Mouse (Mus musculus): ENCODE data around the gene Gdf11. TPM values are rescaled to one million over a fixed set of nuclear protein-coding genes. Genes with fewer than 3 reads are reported as not detected.

Gdf11 gene
- polyA plus RNA-seq, 1 experiment = 0.98 TPM

- no peak for DNase-seq (ENCODE audit: low read depth, low spot score)
These were observed 50.9 kb downstream of the Gdf11 start for GRCm38 (mm10) chr10:128840612-128841011.

- DNase-seq (ENCODE audit: low read depth, low spot score) = no peak
These were observed 52.1 kb downstream of the Gdf11 start for GRCm38 (mm10) chr10:128839434-128839833.

DNA sequence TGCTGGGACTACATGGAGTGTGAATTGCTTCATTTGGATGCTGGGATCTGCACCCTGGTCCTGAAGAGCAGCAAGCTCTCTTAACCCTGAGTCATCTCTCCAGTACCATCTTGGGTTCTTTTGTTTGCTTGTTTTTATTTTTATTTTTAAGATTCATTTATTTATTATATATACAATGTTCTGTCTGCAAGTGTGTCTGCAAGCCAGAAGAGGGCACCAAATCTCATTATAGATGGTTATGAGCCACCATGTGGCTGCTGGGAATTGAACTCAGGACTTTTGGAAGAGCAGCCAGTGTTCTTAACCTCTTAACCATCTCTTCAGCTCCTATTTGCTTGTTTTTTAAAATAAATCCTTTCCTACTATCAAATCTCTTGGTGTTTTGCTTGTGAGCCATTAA lies 54.1 kb downstream of the Gdf11 start:
- DNase-seq (ENCODE audit: low read depth, low spot score) = no peak

Other genes starting within 250 kb of the Gdf11 start
- gene Ikzf4, start 245.7 kb downstream of the Gdf11 start, polyA plus RNA-seq (2012; rRNA removed) = 0.69 and 1.1 TPM in 2 replicates
- gene Suox, start 217.6 kb downstream of the Gdf11 start, polyA plus RNA-seq (2012; rRNA removed) = 48.9 and 241 TPM in 2 replicates
- 45.2 and 53.9 TPM in 2 replicates for gene Rab5b, start 195.5 kb downstream of the Gdf11 start, polyA plus RNA-seq (2012; rRNA removed)
- gene Pmel, start 187.5 kb downstream of the Gdf11 start, polyA plus RNA-seq (2012; rRNA removed) = 2.6 and 2.8 TPM in 2 replicates
- 25.9 and 27.0 TPM in 2 replicates for gene Cdk2, start 186.7 kb downstream of the Gdf11 start, polyA plus RNA-seq (2012; rRNA removed)
- 88.1 and 115 TPM in 2 replicates for gene Dgka, start 146.9 kb downstream of the Gdf11 start, polyA plus RNA-seq (2012; rRNA removed)
- 26.2 and 26.5 TPM in 2 replicates for gene Pym1, start 143.8 kb downstream of the Gdf11 start, polyA plus RNA-seq (2012; rRNA removed)
- gene Mmp19, start 100.8 kb downstream of the Gdf11 start, polyA plus RNA-seq (2012; rRNA removed) = 2.9 and 3.1 TPM in 2 replicates
- gene Dnajc14, start 87.7 kb downstream of the Gdf11 start, polyA plus RNA-seq (2012; rRNA removed) = 17.7 and 18.7 TPM in 2 replicates
- 8.6 and 9.2 TPM in 2 replicates for gene Tmem198b, start 87.3 kb downstream of the Gdf11 start, polyA plus RNA-seq (2012; rRNA removed)
- 6.2 and 6.4 TPM in 2 replicates for gene Sarnp, start 74.4 kb downstream of the Gdf11 start, polyA plus RNA-seq (2012; rRNA removed)
- gene Ormdl2, start 70.1 kb downstream of the Gdf11 start, polyA plus RNA-seq (2012; rRNA removed) = 135 and 144 TPM in 2 replicates
- gene Cd63, start 9.3 kb upstream of the Gdf11 start, polyA plus RNA-seq (2012; rRNA removed) = 130 and 137 TPM in 2 replicates
- 19.0 and 19.3 TPM in 2 replicates for gene Rdh5, start 31.2 kb upstream of the Gdf11 start, polyA plus RNA-seq (2012; rRNA removed)
- gene Bloc1s1, start 32.3 kb upstream of the Gdf11 start, polyA plus RNA-seq (2012; rRNA removed) = 126 and 147 TPM in 2 replicates
- gene Itga7, start 42.1 kb upstream of the Gdf11 start, polyA plus RNA-seq (2012; rRNA removed) = 12.6 and 12.9 TPM in 2 replicates
- 34.5 and 82.9 TPM in 2 replicates for gene Mettl7b, start 69.3 kb upstream of the Gdf11 start, polyA plus RNA-seq (2012; rRNA removed)
- not detected in 2 replicates for gene Olfr9, start 97.7 kb upstream of the Gdf11 start, polyA plus RNA-seq (2012; rRNA removed)
- gene Olfr763, start 119.1 kb upstream of the Gdf11 start, polyA plus RNA-seq (2012; rRNA removed) = not detected in 2 replicates
- gene Olfr764-ps1, start 148.2 kb upstream of the Gdf11 start, polyA plus RNA-seq (2012; rRNA removed) = not detected in 2 replicates
- not detected in 2 replicates for gene Olfr765, start 158.3 kb upstream of the Gdf11 start, polyA plus RNA-seq (2012; rRNA removed)
- gene Olfr766-ps1, start 177.3 kb upstream of the Gdf11 start, polyA plus RNA-seq (2012; rRNA removed) = not detected in 2 replicates
- not detected in 2 replicates for gene Olfr767, start 191.2 kb upstream of the Gdf11 start, polyA plus RNA-seq (2012; rRNA removed)
- not detected in 2 replicates for gene Olfr768, start 207.7 kb upstream of the Gdf11 start, polyA plus RNA-seq (2012; rRNA removed)
- gene Olfr769, start 226.1 kb upstream of the Gdf11 start, polyA plus RNA-seq (2012; rRNA removed) = not detected in 2 replicates
- gene Olfr770, start 247.3 kb upstream of the Gdf11 start, polyA plus RNA-seq (2012; rRNA removed) = not detected in 2 replicates

Data from large intestine, adult 2 months (tissue).